In the genomic region with DNA sequence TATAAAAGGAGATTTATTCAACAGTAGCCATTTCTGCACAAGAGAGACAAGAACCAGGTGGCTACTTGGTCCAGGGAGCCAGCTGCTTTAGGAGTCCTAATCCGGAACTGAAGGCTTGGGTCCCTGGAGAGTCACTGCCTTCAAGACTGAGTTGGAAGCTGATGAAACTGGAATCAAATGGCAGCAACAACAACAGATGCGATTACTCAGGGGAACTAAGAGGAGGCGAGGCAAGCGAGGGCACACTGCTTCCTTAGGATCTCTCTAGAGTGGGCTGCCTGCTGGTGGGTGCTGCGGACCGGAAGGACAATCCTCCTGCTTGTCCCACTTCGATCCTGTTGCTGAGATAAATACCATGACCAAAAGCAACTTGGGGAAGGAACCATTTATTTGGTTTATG, we compare ENCODE assay signal across 1 mouse cellular context.
A peak's percentile ranks its signal among the peaks of the same experiment; 100 is the strongest.
TF ChIP-seq lines count a peak whose summit lies in the region.

No protein-coding gene starts in this region.

TF ChIP-seq in myocyte, 11 proteins besides CTCF, POLR2A, EP300 and RAD21 (continued from another document):
- TF ChIP-seq REST (IDR thresholded peaks at IDR 0.05; ENCODE audit: insufficient read depth, insufficient read length), result no peak
- TF ChIP-seq E2F4 (IDR thresholded peaks at IDR 0.05; ENCODE audit: insufficient read depth), result no peak
- TF ChIP-seq POLR2AphosphoS2 (IDR thresholded peaks at IDR 0.05; ENCODE audit: insufficient read length, low read depth), result peak; percentile 57
- no peak for TF ChIP-seq MAX (IDR thresholded peaks at IDR 0.05; ENCODE audit: low read depth)
